Mouse (Mus musculus): ENCODE measurements at regions not wholly inside any gene's neighbourhood (a gene's known extent, or its start where the extent isn't known, plus 50 kb on each side); places are given as distances from the start of the nearest gene placed in this dataset.

DNA sequence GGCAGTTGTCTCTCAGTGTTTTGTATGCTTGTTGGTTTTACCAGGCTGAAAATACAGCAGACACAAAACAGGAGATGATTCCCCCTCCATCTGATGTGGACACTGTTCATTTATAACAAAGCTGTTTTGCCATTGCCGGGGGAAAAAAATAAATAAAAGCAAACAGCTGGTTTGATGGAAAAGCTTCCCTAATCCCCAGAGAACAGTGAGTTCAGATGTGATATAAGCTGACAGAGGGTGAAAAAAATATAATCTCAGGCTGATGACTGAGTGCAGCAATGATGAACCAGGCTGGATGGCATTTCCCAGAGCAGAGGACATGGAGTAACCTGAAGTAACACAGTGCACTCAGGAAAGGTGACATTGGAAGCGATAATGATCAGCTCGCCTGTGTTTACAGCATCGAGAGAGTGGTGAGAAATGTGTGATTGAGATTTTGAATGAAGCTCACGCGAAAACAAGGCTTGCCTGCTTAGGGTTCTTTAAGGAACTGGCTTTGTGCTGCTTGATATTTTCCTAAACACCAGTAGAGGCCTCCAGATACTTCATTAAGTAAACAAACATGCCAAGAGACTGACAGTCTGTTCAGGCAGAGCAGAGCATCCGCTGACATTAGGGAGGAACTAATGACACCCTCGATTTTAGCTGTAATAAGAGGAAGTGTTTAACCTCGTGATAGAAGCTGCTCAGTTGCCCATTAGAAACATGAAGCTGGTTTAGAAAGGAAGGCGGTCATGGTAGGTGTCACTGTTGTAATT is 221.9 kb upstream of the Mmadhc start:
- TF ChIP-seq POLR2A (IDR thresholded peaks at IDR 0.05; ENCODE audit: insufficient read depth, low read depth, low read length) = no peak
- TF ChIP-seq CTCF (IDR thresholded peaks at IDR 0.05; ENCODE audit: insufficient read depth, low read depth, low read length) = no peak
